Mouse (Mus musculus) lung, embryonic 15.5 days (tissue): ENCODE measurements around the gene Ptprt. TPM values are rescaled to one million over a fixed set of nuclear protein-coding genes. Genes with fewer than 3 reads are reported as not detected.
"Not testable (repeated sequence)": the region's sequence is repeated elsewhere in the genome, so short reads cannot be mapped to it uniquely, and the experiment has no call there.

Experiments
- ATAC-seq: fragments of 200-750 bp; cut with Nextera tagmentation; 2 replicates; pipeline ENCODE4 v1.8.0; 2017; ENCODE audit warnings: moderate number of reproducible peaks, borderline replicate concordance; ENCODE audit not compliant: low FRiP score, low TSS enrichment; ENCODE audit errors: extremely low read depth
- H3K27ac ChIP-seq: fragments of 300-500 bp; sonication (generic); 2 replicates; pipeline ENCODE4 v1.5.1; 2015; ENCODE audit warnings: moderate library complexity, mild to moderate bottlenecking, inconsistent platforms
- H3K27me3 ChIP-seq: fragments of 300-500 bp; sonication (generic); 2 replicates; pipeline ENCODE4 v1.6.1; 2015; ENCODE audit warnings: inconsistent platforms
- H3K36me3 ChIP-seq: fragments of 300-500 bp; sonication (generic); 2 replicates; pipeline ENCODE4 v1.6.1; 2015; ENCODE audit warnings: inconsistent platforms
- H3K4me1 ChIP-seq: fragments of 300-500 bp; sonication (generic); 2 replicates; pipeline ENCODE4 v1.6.1; 2015; ENCODE audit warnings: inconsistent platforms
- H3K4me2 ChIP-seq: fragments of 300-500 bp; sonication (generic); 2 replicates; pipeline ENCODE4 v1.6.1; 2015; ENCODE audit warnings: inconsistent platforms, mild to moderate bottlenecking, moderate library complexity
- H3K4me3 ChIP-seq: fragments of 300-500 bp; sonication (generic); 2 replicates; pipeline ENCODE4 v1.5.1; 2015; ENCODE audit warnings: mild to moderate bottlenecking, inconsistent platforms
- H3K9ac ChIP-seq: fragments of 300-500 bp; sonication (generic); 2 replicates; pipeline ENCODE4 v1.6.1; 2015; ENCODE audit warnings: inconsistent platforms
- H3K9me3 ChIP-seq: fragments of 300-500 bp; sonication (generic); 2 replicates; pipeline ENCODE4 v1.6.1; 2016; ENCODE audit warnings: inconsistent platforms
- WGBS: fragments of 180-500 bp; shearing (Covaris S2); methylation state at CpG from one replicate; pipeline ENCODE4 v1.1.7; 2015; 5-methylcytosine and 5-hydroxymethylcytosine counted together
- polyA plus RNA-seq: library from polyadenylated mRNA; unstranded; fragments of >200 nt; fragmentation: Nextera tagmentation; extraction: Ambion mirVana; gene quantifications from 2 replicates; pipeline ENCODE4 v1.2.1, GENCODE M21; 2015

Ptprt gene
- polyA plus RNA-seq, 1 experiment from 2014 or later, result 1.6 TPM

- no peak overlapping the region for H3K4me3 ChIP-seq
- H3K27ac ChIP-seq, result no peak overlapping the region
- H3K9me3 ChIP-seq, result no peaks in the 10 kb centered on the region
- WGBS, result 64% methylated on average over 4 of the region's 4 CpGs
- H3K27me3 ChIP-seq, result no peaks in the 10 kb centered on the region
- H3K4me1 ChIP-seq, result no peaks in the 10 kb centered on the region
- no peaks in the 10 kb centered on the region for H3K36me3 ChIP-seq
- ATAC-seq, result peak; percentile 49; the same call in 1 of the 2 replicates
- H3K9ac ChIP-seq, result no peak overlapping the region
- no peak overlapping the region for H3K4me2 ChIP-seq
Observed at GRCm38 (mm10) chr2:161545406-161545805, 1115.5 kb downstream of the Ptprt start.

- no peak overlapping the region for H3K9ac ChIP-seq
- WGBS, result 79% methylated on average over 7 of the region's 7 CpGs
- no peak for ATAC-seq
- H3K4me3 ChIP-seq, result no peak overlapping the region
- H3K4me1 ChIP-seq, result no peaks in the 10 kb centered on the region
- no peak overlapping the region for H3K4me2 ChIP-seq
- H3K27me3 ChIP-seq, result no peaks in the 10 kb centered on the region
- H3K9me3 ChIP-seq, result no peaks in the 10 kb centered on the region
- H3K27ac ChIP-seq, result no peak overlapping the region
- H3K36me3 ChIP-seq, result no peaks in the 10 kb centered on the region
Observed at GRCm38 (mm10) chr2:161534151-161534550, 1126.8 kb downstream of the Ptprt start.

GRCm38 (mm10) chr2:161527192-161527591 is 1133.8 kb downstream of the Ptprt start:
- H3K4me2 ChIP-seq, result no peak overlapping the region
- no peaks in the 10 kb centered on the region for H3K27me3 ChIP-seq
- no peak overlapping the region for H3K9ac ChIP-seq
- no peak overlapping the region for H3K27ac ChIP-seq
- ATAC-seq, result no peak
- H3K9me3 ChIP-seq, result no peaks in the 10 kb centered on the region
- 42% methylated on average over 1 of the region's 1 CpGs for WGBS
- H3K4me3 ChIP-seq, result no peak overlapping the region
- no peaks in the 10 kb centered on the region for H3K36me3 ChIP-seq
- H3K4me1 ChIP-seq, result no peaks in the 10 kb centered on the region

GRCm38 (mm10) chr2:161519671-161520070 is 1141.3 kb downstream of the Ptprt start:
- H3K4me3 ChIP-seq, result no peak overlapping the region
- no peak overlapping the region for H3K4me2 ChIP-seq
- H3K9ac ChIP-seq, result no peak overlapping the region
- 47% methylated on average over 2 of the region's 2 CpGs for WGBS
- no peaks in the 10 kb centered on the region for H3K36me3 ChIP-seq
- no peak overlapping the region for H3K27ac ChIP-seq
- no peaks in the 10 kb centered on the region for H3K4me1 ChIP-seq
- ATAC-seq, result no peak
- no peaks in the 10 kb centered on the region for H3K9me3 ChIP-seq
- H3K27me3 ChIP-seq, result no peaks in the 10 kb centered on the region

GRCm38 (mm10) chr2:161516921-161517320 is 1144.0 kb downstream of the Ptprt start:
- no peaks in the 10 kb centered on the region for H3K36me3 ChIP-seq
- H3K9me3 ChIP-seq, result no peaks in the 10 kb centered on the region
- no peaks in the 10 kb centered on the region for H3K4me1 ChIP-seq
- H3K4me2 ChIP-seq, result no peak overlapping the region
- no peak overlapping the region for H3K27ac ChIP-seq
- no peak overlapping the region for H3K9ac ChIP-seq
- no peak overlapping the region for H3K4me3 ChIP-seq
- no peak for ATAC-seq
- 33% methylated on average over 5 of the region's 5 CpGs for WGBS
- no peaks in the 10 kb centered on the region for H3K27me3 ChIP-seq

GRCm38 (mm10) chr2:161513256-161513655 is 1147.7 kb downstream of the Ptprt start:
- no peak for ATAC-seq
- no peak overlapping the region for H3K4me3 ChIP-seq
- WGBS, result 92% methylated on average over 1 of the region's 1 CpGs

GRCm38 (mm10) chr2:161511880-161512570 is 1148.9 kb downstream of the Ptprt start:
- not testable (repeated sequence) for H3K27me3 ChIP-seq, H3K9me3 ChIP-seq, H3K27ac ChIP-seq, H3K4me1 ChIP-seq, H3K4me3 ChIP-seq, H3K9ac ChIP-seq, H3K36me3 ChIP-seq, H3K4me2 ChIP-seq
- ATAC-seq, result peak; percentile 53; the same call in 1 of the 2 replicates
- 18% methylated on average over 6 of the region's 15 CpGs for WGBS

More at GRCm38 (mm10) chr2:161513256-161513655, 1147.7 kb downstream of the Ptprt start:
- Histone ChIP-seq H3K4me1 (peaks cover 4% of the 10 kb centered on the region; the same call in 1 of the 2 replicates), H3K9ac (no peak overlapping the region), H3K9me3 (no peaks in the 10 kb centered on the region), H3K4me2 (no peak overlapping the region), H3K27ac (no peak overlapping the region), H3K27me3 (no peaks in the 10 kb centered on the region), H3K36me3 (no peaks in the 10 kb centered on the region)

- Histone ChIP-seq H3K9ac (no peak overlapping the region), H3K27me3 (no peaks in the 10 kb centered on the region), H3K27ac (no peak overlapping the region), H3K9me3 (no peaks in the 10 kb centered on the region), H3K4me3 (peak overlapping the region; percentile 40), H3K36me3 (no peaks in the 10 kb centered on the region), H3K4me1 (peaks cover 4% of the 10 kb centered on the region; the same call in 1 of the 2 replicates), H3K4me2 (peak overlapping the region; percentile 48)
- no peak for ATAC-seq
- 19% methylated on average over 8 of the region's 8 CpGs for WGBS
Observed at GRCm38 (mm10) chr2:161511101-161511759, 1149.7 kb downstream of the Ptprt start.

GRCm38 (mm10) chr2:161499097-161499899 is 1161.6 kb downstream of the Ptprt start:
- WGBS, result 10% methylated on average over 13 of the region's 13 CpGs
- ATAC-seq, result no peak
- Histone ChIP-seq H3K4me1 (no peaks in the 10 kb centered on the region), H3K27me3 (no peaks in the 10 kb centered on the region), H3K4me2 (peak overlapping the region; percentile 43), H3K4me3 (peak overlapping the region; percentile 7; the same call in 1 of the 2 replicates), H3K36me3 (no peaks in the 10 kb centered on the region), H3K9me3 (no peaks in the 10 kb centered on the region), H3K27ac (no peak overlapping the region), H3K9ac (0 out of 2 replicates have a peak overlapping the region, but pooled peaks have one; percentile 16)

GRCm38 (mm10) chr2:161498449-161499096 is 1162.4 kb downstream of the Ptprt start:
- peak overlapping the region; percentile 7; the same call in 1 of the 2 replicates for H3K4me3 ChIP-seq
- no peak for ATAC-seq
- no peak overlapping the region for H3K27ac ChIP-seq
- peak overlapping the region; percentile 43 for H3K4me2 ChIP-seq
- H3K9me3 ChIP-seq, result no peaks in the 10 kb centered on the region
- H3K27me3 ChIP-seq, result no peaks in the 10 kb centered on the region
- 0 out of 2 replicates have a peak overlapping the region, but pooled peaks have one; percentile 16 for H3K9ac ChIP-seq
- whole genome bisulfite sequencing, result 18% methylated on average over 13 of the region's 13 CpGs
- H3K36me3 ChIP-seq, result no peaks in the 10 kb centered on the region
- H3K4me1 ChIP-seq, result no peaks in the 10 kb centered on the region

GRCm38 (mm10) chr2:161481741-161482140 is 1179.2 kb downstream of the Ptprt start:
- no peaks in the 10 kb centered on the region for H3K36me3 ChIP-seq
- 67% methylated on average over 1 of the region's 1 CpGs for WGBS
- no peaks in the 10 kb centered on the region for H3K4me1 ChIP-seq
- no peak overlapping the region for H3K4me3 ChIP-seq
- ATAC-seq, result no peak
- no peaks in the 10 kb centered on the region for H3K9me3 ChIP-seq
- H3K27me3 ChIP-seq, result no peaks in the 10 kb centered on the region
- no peak overlapping the region for H3K9ac ChIP-seq
- no peak overlapping the region for H3K4me2 ChIP-seq
- H3K27ac ChIP-seq, result no peak overlapping the region
